Mouse (Mus musculus): ENCODE measurements around the gene Gm2016.
A peak's percentile ranks its signal among the peaks of the same experiment; 100 is the strongest.
"Not testable (repeated sequence)": the region's sequence is repeated elsewhere in the genome, so short reads cannot be mapped to it uniquely, and the experiment has no call there.

Gene Gm2016

GRCm38 (mm10) chr12:87873772-87874171, at the start of gene Gm2016:
Gene Gm2016, plus strand, starts transcription at chr12:87874072.
- not testable (repeated sequence) for DNase-seq (ENCODE audit: low spot score)

GRCm38 (mm10) chr12:87842239-87842638, 31.6 kb upstream of the Gm2016 start, which contains the start of gene Gm2001:
Gene Gm2001, minus strand, starts transcription at chr12:87842339.
- not testable (repeated sequence) for DNase-seq (ENCODE audit: low spot score)

GRCm38 (mm10) chr12:87850657-87851056, 23.2 kb upstream of the Gm2016 start:
- DNase-seq (ENCODE audit: low spot score): not testable (repeated sequence)

GRCm38 (mm10) chr12:87856067-87856466, 17.8 kb upstream of the Gm2016 start:
- not testable (repeated sequence) for DNase-seq (ENCODE audit: low spot score)

- DNase-seq (ENCODE audit: low spot score): peak; percentile 5
Measured at GRCm38 (mm10) chr12:87861740-87862692, 11.9 kb upstream of the Gm2016 start.

GRCm38 (mm10) chr12:87863638-87864037, 10.2 kb upstream of the Gm2016 start:
- not testable (repeated sequence) for DNase-seq (ENCODE audit: low spot score)

- DNase-seq (ENCODE audit: low spot score): not testable (repeated sequence)
Measured at GRCm38 (mm10) chr12:87864048-87864447, 9.8 kb upstream of the Gm2016 start.

GRCm38 (mm10) chr12:87895070-87895469, 21.2 kb downstream of the Gm2016 start, which contains the start of gene Gm2022:
Gene Gm2022, plus strand, starts transcription at chr12:87895370.
- not testable (repeated sequence) for DNase-seq (ENCODE audit: low spot score)

GRCm38 (mm10) chr12:87919721-87920120, 45.8 kb downstream of the Gm2016 start, which contains the start of gene Gm2035:
Gene Gm2035, minus strand, starts transcription at chr12:87919857.
- not testable (repeated sequence) for DNase-seq (ENCODE audit: low spot score)

All from ovary, adult 18-20 months (tissue).